Mouse (Mus musculus): ENCODE results near the gene Reep6. TPM values are rescaled to one million over a fixed set of nuclear protein-coding genes. Genes with fewer than 3 reads are reported as not detected.

Reep6 gene
- polyA plus RNA-seq, 1 experiment = 17.6 TPM

GRCm38 (mm10) chr10:80357336-80357735 is 27.6 kb downstream of the Reep6 start:
- no peaks in the 10 kb centered on the region for H3K36me3 ChIP-seq (ENCODE audit: control insufficient read depth, insufficient read depth, low read length, poor library complexity, severe bottlenecking)
- H3K9ac ChIP-seq (ENCODE audit: low read depth, poor library complexity, severe bottlenecking) = no peak overlapping the region
- no peaks in the 10 kb centered on the region for H3K9me3 ChIP-seq (replicated peaks; ENCODE audit: control insufficient read depth, insufficient read depth, low read length, poor library complexity, severe bottlenecking)
- no peak overlapping the region for H3K4me3 ChIP-seq (ENCODE audit: low read depth, low read length)
- no peaks in the 10 kb centered on the region for H3K27me3 ChIP-seq (ENCODE audit: control insufficient read depth, insufficient read depth, low read length, poor library complexity, severe bottlenecking)
- H3K27ac ChIP-seq (ENCODE audit: insufficient read depth, low read length) = no peak overlapping the region
- no peaks in the 10 kb centered on the region for H3K4me1 ChIP-seq (ENCODE audit: control insufficient read depth, insufficient read depth, low read length)
- TF ChIP-seq POLR2A (IDR thresholded peaks at IDR 0.05; ENCODE audit: insufficient read depth, low read length) (no peak), CTCF (IDR thresholded peaks at IDR 0.05; ENCODE audit: low read depth, low read length) (no peak), EP300 (IDR thresholded peaks at IDR 0.05; ENCODE audit: insufficient read depth, low read depth, low read length) (no peak)

GRCm38 (mm10) chr10:80357994-80358639 is 28.4 kb downstream of the Reep6 start:
- Histone ChIP-seq H3K36me3 (ENCODE audit: control insufficient read depth, insufficient read depth, low read length, poor library complexity, severe bottlenecking) (no peaks in the 10 kb centered on the region), H3K27me3 (ENCODE audit: control insufficient read depth, insufficient read depth, low read length, poor library complexity, severe bottlenecking) (no peaks in the 10 kb centered on the region), H3K4me3 (ENCODE audit: low read depth, low read length) (peak overlapping the region; percentile 26), H3K27ac (ENCODE audit: insufficient read depth, low read length) (no peak overlapping the region), H3K9ac (ENCODE audit: low read depth, poor library complexity, severe bottlenecking) (peak overlapping the region; percentile 6; the same call in 1 of the 2 replicates), H3K9me3 (replicated peaks; ENCODE audit: control insufficient read depth, insufficient read depth, low read length, poor library complexity, severe bottlenecking) (no peaks in the 10 kb centered on the region), H3K4me1 (ENCODE audit: control insufficient read depth, insufficient read depth, low read length) (no peaks in the 10 kb centered on the region)
- TF ChIP-seq EP300 (IDR thresholded peaks at IDR 0.05; ENCODE audit: insufficient read depth, low read depth, low read length) (no peak), POLR2A (IDR thresholded peaks at IDR 0.05; ENCODE audit: insufficient read depth, low read length) (no peak), CTCF (IDR thresholded peaks at IDR 0.05; ENCODE audit: low read depth, low read length) (no peak)

GRCm38 (mm10) chr10:80363734-80364133 is 34.0 kb downstream of the Reep6 start:
- no peaks in the 10 kb centered on the region for H3K9me3 ChIP-seq (replicated peaks; ENCODE audit: control insufficient read depth, insufficient read depth, low read length, poor library complexity, severe bottlenecking)
- TF ChIP-seq EP300 (IDR thresholded peaks at IDR 0.05; ENCODE audit: insufficient read depth, low read depth, low read length) (no peak), POLR2A (IDR thresholded peaks at IDR 0.05; ENCODE audit: insufficient read depth, low read length) (no peak), CTCF (IDR thresholded peaks at IDR 0.05; ENCODE audit: low read depth, low read length) (no peak)
- no peak overlapping the region for H3K9ac ChIP-seq (ENCODE audit: low read depth, poor library complexity, severe bottlenecking)
- H3K4me1 ChIP-seq (ENCODE audit: control insufficient read depth, insufficient read depth, low read length) = peaks cover 3% of the 10 kb centered on the region
- no peaks in the 10 kb centered on the region for H3K36me3 ChIP-seq (ENCODE audit: control insufficient read depth, insufficient read depth, low read length, poor library complexity, severe bottlenecking)
- H3K27me3 ChIP-seq (ENCODE audit: control insufficient read depth, insufficient read depth, low read length, poor library complexity, severe bottlenecking) = no peaks in the 10 kb centered on the region
- no peak overlapping the region for H3K4me3 ChIP-seq (ENCODE audit: low read depth, low read length)
- H3K27ac ChIP-seq (ENCODE audit: insufficient read depth, low read length) = no peak overlapping the region

- no peaks in the 10 kb centered on the region for H3K27me3 ChIP-seq (ENCODE audit: control insufficient read depth, insufficient read depth, low read length, poor library complexity, severe bottlenecking)
- TF ChIP-seq EP300 (IDR thresholded peaks at IDR 0.05; ENCODE audit: insufficient read depth, low read depth, low read length) (no peak), POLR2A (IDR thresholded peaks at IDR 0.05; ENCODE audit: insufficient read depth, low read length) (no peak), CTCF (IDR thresholded peaks at IDR 0.05; ENCODE audit: low read depth, low read length) (no peak)
- H3K36me3 ChIP-seq (ENCODE audit: control insufficient read depth, insufficient read depth, low read length, poor library complexity, severe bottlenecking) = no peaks in the 10 kb centered on the region
- H3K9ac ChIP-seq (ENCODE audit: low read depth, poor library complexity, severe bottlenecking) = no peak overlapping the region
- H3K4me3 ChIP-seq (ENCODE audit: low read depth, low read length) = no peak overlapping the region
- peaks cover 3% of the 10 kb centered on the region for H3K4me1 ChIP-seq (ENCODE audit: control insufficient read depth, insufficient read depth, low read length)
- no peak overlapping the region for H3K27ac ChIP-seq (ENCODE audit: insufficient read depth, low read length)
- no peaks in the 10 kb centered on the region for H3K9me3 ChIP-seq (replicated peaks; ENCODE audit: control insufficient read depth, insufficient read depth, low read length, poor library complexity, severe bottlenecking)
Measured at GRCm38 (mm10) chr10:80365736-80366135, 36.0 kb downstream of the Reep6 start.

- Histone ChIP-seq H3K4me3 (ENCODE audit: low read depth, low read length) (no peak overlapping the region), H3K9ac (ENCODE audit: low read depth, poor library complexity, severe bottlenecking) (no peak overlapping the region), H3K36me3 (ENCODE audit: control insufficient read depth, insufficient read depth, low read length, poor library complexity, severe bottlenecking) (no peaks in the 10 kb centered on the region), H3K9me3 (replicated peaks; ENCODE audit: control insufficient read depth, insufficient read depth, low read length, poor library complexity, severe bottlenecking) (no peaks in the 10 kb centered on the region), H3K27ac (ENCODE audit: insufficient read depth, low read length) (no peak overlapping the region), H3K27me3 (ENCODE audit: control insufficient read depth, insufficient read depth, low read length, poor library complexity, severe bottlenecking) (no peaks in the 10 kb centered on the region), H3K4me1 (ENCODE audit: control insufficient read depth, insufficient read depth, low read length) (peaks cover 7% of the 10 kb centered on the region)
- TF ChIP-seq CTCF (IDR thresholded peaks at IDR 0.05; ENCODE audit: low read depth, low read length) (no peak), POLR2A (IDR thresholded peaks at IDR 0.05; ENCODE audit: insufficient read depth, low read length) (no peak), EP300 (IDR thresholded peaks at IDR 0.05; ENCODE audit: insufficient read depth, low read depth, low read length) (no peak)
Measured at GRCm38 (mm10) chr10:80367954-80368353, 38.2 kb downstream of the Reep6 start.

GRCm38 (mm10) chr10:80368392-80368791 is 38.6 kb downstream of the Reep6 start:
- H3K9me3 ChIP-seq (replicated peaks; ENCODE audit: control insufficient read depth, insufficient read depth, low read length, poor library complexity, severe bottlenecking) = no peaks in the 10 kb centered on the region
- TF ChIP-seq EP300 (IDR thresholded peaks at IDR 0.05; ENCODE audit: insufficient read depth, low read depth, low read length) (no peak), CTCF (IDR thresholded peaks at IDR 0.05; ENCODE audit: low read depth, low read length) (no peak), POLR2A (IDR thresholded peaks at IDR 0.05; ENCODE audit: insufficient read depth, low read length) (no peak)
- no peaks in the 10 kb centered on the region for H3K36me3 ChIP-seq (ENCODE audit: control insufficient read depth, insufficient read depth, low read length, poor library complexity, severe bottlenecking)
- H3K27me3 ChIP-seq (ENCODE audit: control insufficient read depth, insufficient read depth, low read length, poor library complexity, severe bottlenecking) = no peaks in the 10 kb centered on the region
- no peak overlapping the region for H3K4me3 ChIP-seq (ENCODE audit: low read depth, low read length)
- no peak overlapping the region for H3K27ac ChIP-seq (ENCODE audit: insufficient read depth, low read length)
- peaks cover 7% of the 10 kb centered on the region for H3K4me1 ChIP-seq (ENCODE audit: control insufficient read depth, insufficient read depth, low read length)
- no peak overlapping the region for H3K9ac ChIP-seq (ENCODE audit: low read depth, poor library complexity, severe bottlenecking)
